Mouse (Mus musculus): ENCODE measurements around the gene Decr2. TPM values are rescaled to one million over a fixed set of nuclear protein-coding genes. Genes with fewer than 3 reads are reported as not detected.
A peak's percentile ranks its signal among the peaks of the same experiment; 100 is the strongest.
"Not testable (repeated sequence)": the region's sequence is repeated elsewhere in the genome, so short reads cannot be mapped to it uniquely, and the experiment has no call there.

Gene Decr2
- polyA plus RNA-seq, 1 experiment from 2014 or later, result 36.9 TPM

DNA sequence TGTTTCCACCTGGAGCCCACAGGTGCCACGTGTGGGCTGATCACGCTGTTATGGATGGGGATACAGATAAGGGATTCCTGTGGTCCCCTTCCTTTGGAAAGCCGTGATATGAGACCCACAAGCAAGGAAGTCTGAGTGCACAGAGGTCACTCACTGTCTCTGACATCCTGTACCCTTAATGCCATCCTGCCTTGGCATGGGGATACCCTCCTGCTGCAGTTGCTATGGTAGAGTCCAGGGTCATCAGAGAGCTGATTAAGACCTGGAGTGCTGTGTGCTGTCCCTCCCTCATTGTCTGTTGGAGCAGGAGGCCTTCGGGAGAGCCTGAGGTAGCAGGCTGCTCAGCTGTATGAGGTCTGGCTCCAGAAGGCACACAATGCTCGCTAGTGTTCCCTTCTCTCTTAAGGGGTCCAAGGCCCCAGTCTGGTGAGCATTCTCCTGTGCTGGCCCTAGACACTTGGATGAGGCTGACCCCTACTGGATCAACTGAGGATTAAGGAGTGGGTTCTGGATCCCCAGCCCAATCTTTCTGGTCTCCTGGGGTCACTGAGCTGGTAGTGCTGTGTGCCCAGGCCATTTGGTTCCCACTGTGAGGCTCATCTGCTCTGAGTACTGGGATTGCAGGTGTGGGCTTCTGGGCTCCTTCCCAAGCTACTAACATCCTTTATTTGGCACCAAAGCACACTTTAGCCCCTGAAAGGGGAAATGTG is 32.4 kb upstream of the Decr2 start:
- Histone ChIP-seq H3K36me3 (peaks cover 24% of the 10 kb centered on the region), H3K27ac (no peak overlapping the region), H3K27me3 (peaks cover 20% of the 10 kb centered on the region), H3K4me2 (no peak overlapping the region), H3K4me1 (replicated peaks) (peaks cover 21% of the 10 kb centered on the region), H3K9ac (no peak overlapping the region), H3K4me3 (peak overlapping the region; percentile 89; the same call in 1 of the 2 replicates), H3K9me3 (replicated peaks) (no peaks in the 10 kb centered on the region)
- 62% methylated on average over 5 of the region's 5 CpGs for WGBS
- no peak for ATAC-seq (replicated peaks; ENCODE audit: insufficient number of reproducible peaks, insufficient read depth, low FRiP score, low read depth)

DNA sequence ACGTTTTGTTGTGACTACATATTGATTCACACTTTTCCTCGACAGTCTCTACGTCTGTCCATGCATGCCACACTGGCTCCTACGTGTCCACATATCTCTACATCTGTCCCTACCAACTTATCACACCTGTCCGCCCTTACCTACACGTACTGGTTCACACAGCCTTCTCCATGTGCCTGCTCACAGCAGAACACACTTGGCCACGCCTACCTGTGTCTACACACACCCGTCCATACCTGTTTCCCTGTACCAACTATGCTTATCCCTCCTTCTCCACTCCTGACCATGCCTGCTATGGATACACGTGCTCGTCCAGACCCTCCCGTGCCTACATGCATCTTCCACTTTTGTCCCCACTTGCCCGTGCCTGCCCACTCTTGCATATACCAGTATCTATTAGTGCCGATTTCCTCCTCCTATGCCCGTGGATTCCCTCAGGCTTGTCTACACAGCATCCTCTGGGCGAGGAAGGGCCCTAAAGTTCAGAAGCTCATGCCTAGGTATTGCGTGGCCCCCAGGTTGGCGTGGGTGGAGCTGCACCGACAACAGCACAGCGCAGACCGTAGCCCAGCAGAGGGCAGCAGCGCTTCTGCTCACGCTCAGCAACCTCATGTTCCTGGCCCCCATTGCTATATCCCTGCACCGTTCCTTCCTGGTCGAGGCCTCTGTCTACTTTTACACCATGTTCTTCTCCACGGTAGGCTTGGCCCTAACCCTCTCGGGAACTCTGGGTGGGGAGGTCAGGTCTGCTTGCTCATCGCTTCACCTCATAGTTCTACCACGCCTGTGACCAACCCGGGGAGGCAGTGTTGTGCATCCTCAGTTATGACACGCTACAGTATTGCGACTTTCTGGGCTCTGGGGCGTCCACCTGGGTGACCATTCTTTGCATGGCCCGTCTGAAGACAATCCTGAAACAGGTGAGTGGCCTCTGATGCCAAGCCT is 29.9 kb upstream of the Decr2 start:
- ATAC-seq (replicated peaks; ENCODE audit: insufficient number of reproducible peaks, insufficient read depth, low FRiP score, low read depth), result no peak; the same call in 1 of the 2 replicates
- H3K9me3 ChIP-seq (replicated peaks), result no peaks in the 10 kb centered on the region
- H3K9ac ChIP-seq, result no peak overlapping the region
- H3K4me3 ChIP-seq, result no peak overlapping the region
- H3K36me3 ChIP-seq, result peaks cover under 1% of the 10 kb centered on the region; the same call in 1 of the 2 replicates
- peaks cover 18% of the 10 kb centered on the region for H3K4me1 ChIP-seq (replicated peaks)
- H3K27me3 ChIP-seq, result peaks cover 46% of the 10 kb centered on the region
- H3K27ac ChIP-seq, result no peak overlapping the region
- no peak overlapping the region for H3K4me2 ChIP-seq
- 45% methylated on average over 33 of the region's 33 CpGs for WGBS

DNA sequence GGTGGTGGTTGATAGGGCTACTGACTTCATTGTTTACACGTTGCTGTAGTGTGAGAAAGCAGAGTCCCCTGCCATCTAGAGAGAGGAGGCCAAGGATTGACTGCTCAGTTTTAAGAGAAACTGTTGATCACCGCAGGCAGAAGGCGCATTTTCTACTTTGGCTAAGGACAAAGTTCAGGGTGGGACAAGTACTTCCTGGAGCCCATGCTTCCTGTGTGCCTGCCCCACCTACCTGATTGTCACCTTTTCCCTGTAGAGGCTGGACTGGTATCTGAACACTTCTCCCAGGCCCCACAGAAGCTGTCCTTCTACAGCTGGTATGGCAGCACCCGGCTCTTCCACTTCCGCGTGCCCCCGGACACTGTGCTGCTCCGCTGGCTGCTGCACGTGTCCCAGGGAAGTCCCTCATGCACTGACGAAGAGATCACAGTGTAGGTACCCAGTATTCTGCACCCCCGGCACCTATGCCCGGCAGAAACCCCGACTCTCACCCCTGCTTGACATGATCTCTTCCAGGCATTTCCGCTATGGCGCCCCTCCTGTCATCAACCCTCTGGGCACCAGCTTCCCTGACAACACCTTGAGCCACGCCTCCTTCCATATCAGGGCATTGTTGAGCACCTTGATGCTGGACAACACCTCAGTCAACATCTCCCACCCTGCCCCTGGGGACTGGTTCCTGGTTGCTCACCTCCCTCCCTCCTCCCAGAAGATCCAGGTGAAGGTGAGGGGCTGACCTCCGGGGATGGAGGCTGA is 26.5 kb upstream of the Decr2 start:
- Histone ChIP-seq H3K4me2 (no peak overlapping the region), H3K27me3 (peaks cover 78% of the 10 kb centered on the region), H3K36me3 (no peaks in the 10 kb centered on the region), H3K9ac (no peak overlapping the region), H3K4me3 (no peak overlapping the region), H3K9me3 (replicated peaks) (no peaks in the 10 kb centered on the region), H3K27ac (no peak overlapping the region), H3K4me1 (replicated peaks) (peaks cover 19% of the 10 kb centered on the region)
- 78% methylated on average over 17 of the region's 17 CpGs for WGBS
- no peak for ATAC-seq (replicated peaks; ENCODE audit: insufficient number of reproducible peaks, insufficient read depth, low FRiP score, low read depth)

DNA sequence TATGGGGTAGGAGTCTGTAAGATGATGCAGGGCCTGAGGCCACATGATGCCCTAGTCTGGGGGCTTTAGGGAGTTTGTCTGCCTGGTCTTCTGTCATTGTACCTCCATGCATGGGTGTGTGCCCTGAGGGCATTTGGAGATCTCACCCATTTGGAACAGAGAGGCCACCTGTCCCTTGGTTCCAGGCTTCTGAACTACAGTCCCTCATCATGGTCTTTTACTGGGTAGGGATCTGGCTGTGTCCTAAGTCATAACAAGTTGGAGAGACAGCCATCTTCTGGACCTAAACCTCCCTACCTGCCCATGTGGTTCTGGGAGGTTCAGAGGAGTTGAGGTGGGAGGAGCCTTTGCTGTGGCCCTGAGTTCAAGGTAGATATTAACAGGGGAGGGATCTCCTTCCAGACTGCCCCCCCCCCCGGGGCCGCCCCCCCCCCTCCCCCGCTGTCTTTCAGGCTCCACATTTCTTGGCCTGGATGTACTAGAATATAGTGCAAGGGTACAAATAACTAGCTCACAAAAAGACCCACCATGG is 25.9 kb upstream of the Decr2 start:
- peaks cover 85% of the 10 kb centered on the region for H3K27me3 ChIP-seq
- H3K4me2 ChIP-seq, result no peak overlapping the region
- no peaks in the 10 kb centered on the region for H3K9me3 ChIP-seq (replicated peaks)
- H3K4me3 ChIP-seq, result no peak overlapping the region
- WGBS, result 56% methylated on average over 3 of the region's 3 CpGs
- peaks cover 19% of the 10 kb centered on the region for H3K4me1 ChIP-seq (replicated peaks)
- ATAC-seq (replicated peaks; ENCODE audit: insufficient number of reproducible peaks, insufficient read depth, low FRiP score, low read depth), result no peak
- H3K27ac ChIP-seq, result no peak overlapping the region
- H3K9ac ChIP-seq, result no peak overlapping the region
- no peaks in the 10 kb centered on the region for H3K36me3 ChIP-seq

DNA sequence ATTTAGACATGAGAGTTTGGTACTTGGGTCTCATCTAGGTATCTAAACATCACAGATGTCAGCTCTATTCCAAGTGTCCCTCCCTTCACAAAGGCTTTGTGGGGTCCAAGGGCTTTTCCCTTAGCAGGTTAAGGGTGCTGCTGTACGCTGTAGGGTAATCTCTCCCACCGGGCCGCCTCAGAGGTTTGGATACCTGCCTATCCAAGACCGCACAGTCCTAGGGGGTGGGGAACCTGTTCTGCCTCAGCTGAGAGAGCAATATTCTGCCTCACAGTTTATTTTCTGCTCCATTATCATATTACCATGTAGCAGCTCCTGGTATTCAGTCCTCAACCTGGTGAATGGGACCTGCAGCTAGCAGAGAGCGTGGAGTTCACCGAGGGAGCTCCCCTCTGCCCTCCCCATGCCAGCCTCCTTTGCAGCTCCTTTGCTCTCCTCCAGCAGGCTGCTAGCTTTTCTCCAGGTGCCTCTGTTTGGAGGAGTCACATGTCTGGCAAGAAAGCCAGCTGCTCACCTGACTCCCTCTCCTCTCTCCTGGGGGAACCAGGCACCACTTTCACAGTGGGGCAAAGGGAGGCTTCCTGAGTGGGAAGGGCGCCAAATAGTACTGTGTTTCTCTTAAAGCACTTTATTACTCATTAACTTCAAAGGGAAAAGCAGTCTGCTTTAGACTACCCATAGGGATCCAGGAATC is 25.2 kb upstream of the Decr2 start:
- Histone ChIP-seq H3K4me1 (replicated peaks) (peaks cover 18% of the 10 kb centered on the region), H3K9ac (no peak overlapping the region), H3K27me3 (peaks cover 91% of the 10 kb centered on the region), H3K27ac (no peak overlapping the region), H3K4me2 (no peak overlapping the region), H3K36me3 (no peaks in the 10 kb centered on the region), H3K9me3 (replicated peaks) (no peaks in the 10 kb centered on the region), H3K4me3 (no peak overlapping the region)
- 72% methylated on average over 7 of the region's 7 CpGs for WGBS
- ATAC-seq (replicated peaks; ENCODE audit: insufficient number of reproducible peaks, insufficient read depth, low FRiP score, low read depth), result no peak

DNA sequence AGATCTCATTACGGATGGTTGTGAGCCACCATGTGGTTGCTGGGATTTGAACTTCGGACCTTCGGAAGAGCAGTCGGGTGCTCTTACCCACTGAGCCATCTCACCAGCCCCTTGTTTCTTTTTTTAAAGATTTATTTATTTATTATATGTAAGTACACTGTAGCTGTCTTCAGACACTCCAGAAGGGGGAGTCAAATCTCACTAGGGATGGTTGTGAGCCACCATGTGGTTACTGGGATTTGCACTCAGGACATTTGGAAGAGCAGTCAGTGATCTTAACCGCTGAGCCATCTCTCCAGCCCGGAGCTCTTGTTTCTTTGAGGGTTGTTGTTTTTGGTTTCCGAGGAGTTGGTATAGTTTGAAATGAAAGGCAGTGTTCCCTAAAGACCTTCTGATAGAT is 24.3 kb upstream of the Decr2 start:
- not testable (repeated sequence) for H3K4me2 ChIP-seq; H3K9ac ChIP-seq; H3K4me3 ChIP-seq; H3K36me3 ChIP-seq; ATAC-seq (replicated peaks; ENCODE audit: insufficient number of reproducible peaks, insufficient read depth, low FRiP score, low read depth); H3K9me3 ChIP-seq (replicated peaks); H3K27ac ChIP-seq
- 66% methylated on average over 7 of the region's 7 CpGs for WGBS
- Histone ChIP-seq H3K4me1 (replicated peaks) (peaks cover 14% of the 10 kb centered on the region), H3K27me3 (peaks cover 91% of the 10 kb centered on the region)

DNA sequence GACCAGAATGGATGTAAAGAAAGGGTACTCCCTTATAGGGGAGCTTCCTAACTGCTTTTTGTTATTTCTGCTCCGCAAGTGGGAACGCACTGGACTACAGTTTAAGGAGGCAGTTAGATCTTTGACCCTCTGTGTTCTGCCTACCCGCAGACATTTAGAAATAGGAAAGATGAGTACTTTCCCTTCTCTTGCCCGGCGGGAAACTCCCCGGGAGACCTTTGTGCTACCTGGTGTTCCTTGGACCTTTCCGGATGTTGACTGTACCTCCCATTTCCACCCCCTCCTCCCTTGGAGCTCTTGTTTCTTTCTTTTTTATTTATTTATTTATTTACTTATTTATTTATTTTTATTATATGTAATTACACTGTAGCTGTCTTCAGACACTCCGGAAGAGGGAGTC is 23.9 kb upstream of the Decr2 start:
- peak overlapping the region; percentile 58; the same call in 1 of the 2 replicates for H3K9ac ChIP-seq
- 11% methylated on average over 8 of the region's 8 CpGs for WGBS
- no peak for ATAC-seq (replicated peaks; ENCODE audit: insufficient number of reproducible peaks, insufficient read depth, low FRiP score, low read depth)
- peak overlapping the region; percentile 64 for H3K4me3 ChIP-seq
- H3K36me3 ChIP-seq, result no peaks in the 10 kb centered on the region
- peaks cover 87% of the 10 kb centered on the region for H3K27me3 ChIP-seq
- peak overlapping the region; percentile 96 for H3K4me2 ChIP-seq
- H3K27ac ChIP-seq, result no peak overlapping the region
- no peaks in the 10 kb centered on the region for H3K9me3 ChIP-seq (replicated peaks)
- peaks cover 14% of the 10 kb centered on the region for H3K4me1 ChIP-seq (replicated peaks)

DNA sequence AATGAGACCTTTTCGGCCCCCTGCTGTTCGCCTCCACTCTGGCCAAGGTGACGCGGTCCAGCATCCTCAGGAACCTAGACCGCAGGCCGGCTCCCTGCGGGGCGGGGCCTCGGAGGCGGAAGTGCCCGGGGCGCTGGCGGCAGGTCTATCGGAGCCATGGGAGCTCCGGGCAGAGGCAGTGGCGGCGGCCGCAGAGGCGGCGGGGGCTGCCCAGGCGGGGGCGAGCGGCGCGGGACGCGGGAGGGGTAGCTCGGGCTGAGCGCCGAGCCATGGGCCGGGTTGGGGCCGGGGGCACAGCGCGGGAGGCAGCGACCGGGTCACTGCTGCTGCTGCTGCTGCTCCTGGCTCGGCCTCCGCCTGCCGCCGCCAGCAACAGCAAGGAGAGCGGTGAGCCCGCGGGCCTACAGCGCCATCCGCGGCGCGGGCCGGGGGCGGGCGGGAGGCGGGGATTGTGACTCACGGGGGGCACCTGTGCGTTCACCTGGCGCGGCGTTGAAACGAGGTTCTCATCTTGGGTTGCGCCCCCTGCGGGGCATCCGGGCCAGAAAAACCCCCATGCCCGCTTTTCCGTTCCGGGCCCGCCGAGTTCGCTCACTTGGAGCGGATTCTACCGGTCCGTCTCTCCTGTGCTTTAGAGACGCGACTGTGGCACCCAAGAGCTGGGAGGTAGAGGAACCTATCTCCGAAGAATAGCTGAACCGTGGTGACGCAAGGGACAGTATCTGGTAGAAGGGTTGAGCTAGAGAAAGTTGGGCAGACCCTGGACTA is 23.2 kb upstream of the Decr2 start, which contains the start of gene Tmem8:
Tmem8 (plus strand) TSS at position 119 of the 768 bp plus-strand sequence.
- Histone ChIP-seq H3K27ac (no peak within 1 kb of the TSS), H3K36me3 (no peaks in the 10 kb centered on the region), H3K4me3 (peak within 1 kb of the TSS; percentile 64), H3K9ac (peak within 1 kb of the TSS; percentile 58), H3K4me1 (replicated peaks) (peaks cover 14% of the 10 kb centered on the region), H3K4me2 (peak within 1 kb of the TSS; percentile 96), H3K9me3 (replicated peaks) (no peaks in the 10 kb centered on the region), H3K27me3 (peaks cover 84% of the 10 kb centered on the region)
- under 1% methylated on average over 74 of the region's 75 CpGs for WGBS
- ATAC-seq (replicated peaks; ENCODE audit: insufficient number of reproducible peaks, insufficient read depth, low FRiP score, low read depth), result peak; percentile 54; the same call in 1 of the 2 replicates

DNA sequence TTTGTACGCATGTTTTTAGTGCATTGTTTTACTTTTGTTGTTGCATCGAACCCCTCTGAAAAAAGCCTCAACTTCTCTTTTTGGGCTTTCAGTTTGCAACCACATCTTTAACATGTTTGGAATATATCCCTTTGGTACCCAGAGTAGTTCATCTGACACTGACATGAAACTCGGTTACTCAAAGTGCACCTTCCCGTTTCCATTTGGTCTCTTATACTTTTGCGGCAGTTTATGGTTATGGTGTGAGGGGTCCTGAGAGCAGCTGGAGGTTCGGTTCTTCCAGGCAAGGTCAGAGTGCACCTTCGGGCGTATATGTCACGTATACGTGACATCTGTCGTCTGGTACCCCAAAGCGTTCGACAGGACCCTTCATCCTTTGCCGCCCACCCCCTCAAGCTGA is 22.6 kb upstream of the Decr2 start:
- Histone ChIP-seq H3K27me3 (peaks cover 78% of the 10 kb centered on the region), H3K4me1 (replicated peaks) (peaks cover 14% of the 10 kb centered on the region), H3K4me2 (peak overlapping the region; percentile 96), H3K36me3 (no peaks in the 10 kb centered on the region), H3K9me3 (replicated peaks) (no peaks in the 10 kb centered on the region), H3K4me3 (peak overlapping the region; percentile 64), H3K27ac (no peak overlapping the region), H3K9ac (peak overlapping the region; percentile 58; the same call in 1 of the 2 replicates)
- WGBS, result 17% methylated on average over 14 of the region's 14 CpGs
- no peak for ATAC-seq (replicated peaks; ENCODE audit: insufficient number of reproducible peaks, insufficient read depth, low FRiP score, low read depth)

DNA sequence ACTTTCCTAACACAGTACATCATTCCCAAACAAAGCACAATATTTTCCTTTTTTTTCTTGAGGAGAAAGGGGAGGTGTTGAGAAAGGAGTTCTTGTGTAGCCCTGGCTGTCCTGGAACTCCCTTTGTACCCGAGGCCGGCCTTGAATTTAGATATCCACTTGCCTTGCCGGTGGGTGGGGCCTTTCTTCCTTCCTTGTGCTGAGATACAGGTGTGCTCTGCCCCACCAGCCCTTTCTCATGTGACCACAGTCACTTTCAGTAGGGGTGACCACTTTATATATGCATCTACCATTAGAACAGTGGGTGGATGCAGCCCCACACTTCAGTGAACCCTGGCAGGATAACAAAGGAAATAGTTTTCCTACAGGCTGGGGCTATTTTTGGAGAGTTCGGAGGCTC is 21.6 kb upstream of the Decr2 start:
- Histone ChIP-seq H3K36me3 (no peaks in the 10 kb centered on the region), H3K27ac (no peak overlapping the region), H3K4me2 (no peak overlapping the region), H3K4me3 (no peak overlapping the region), H3K9me3 (replicated peaks) (no peaks in the 10 kb centered on the region), H3K9ac (no peak overlapping the region), H3K4me1 (replicated peaks) (peaks cover 14% of the 10 kb centered on the region), H3K27me3 (peaks cover 67% of the 10 kb centered on the region)
- 44% methylated on average over 4 of the region's 4 CpGs for WGBS
- no peak for ATAC-seq (replicated peaks; ENCODE audit: insufficient number of reproducible peaks, insufficient read depth, low FRiP score, low read depth)
